In the genomic region with DNA sequence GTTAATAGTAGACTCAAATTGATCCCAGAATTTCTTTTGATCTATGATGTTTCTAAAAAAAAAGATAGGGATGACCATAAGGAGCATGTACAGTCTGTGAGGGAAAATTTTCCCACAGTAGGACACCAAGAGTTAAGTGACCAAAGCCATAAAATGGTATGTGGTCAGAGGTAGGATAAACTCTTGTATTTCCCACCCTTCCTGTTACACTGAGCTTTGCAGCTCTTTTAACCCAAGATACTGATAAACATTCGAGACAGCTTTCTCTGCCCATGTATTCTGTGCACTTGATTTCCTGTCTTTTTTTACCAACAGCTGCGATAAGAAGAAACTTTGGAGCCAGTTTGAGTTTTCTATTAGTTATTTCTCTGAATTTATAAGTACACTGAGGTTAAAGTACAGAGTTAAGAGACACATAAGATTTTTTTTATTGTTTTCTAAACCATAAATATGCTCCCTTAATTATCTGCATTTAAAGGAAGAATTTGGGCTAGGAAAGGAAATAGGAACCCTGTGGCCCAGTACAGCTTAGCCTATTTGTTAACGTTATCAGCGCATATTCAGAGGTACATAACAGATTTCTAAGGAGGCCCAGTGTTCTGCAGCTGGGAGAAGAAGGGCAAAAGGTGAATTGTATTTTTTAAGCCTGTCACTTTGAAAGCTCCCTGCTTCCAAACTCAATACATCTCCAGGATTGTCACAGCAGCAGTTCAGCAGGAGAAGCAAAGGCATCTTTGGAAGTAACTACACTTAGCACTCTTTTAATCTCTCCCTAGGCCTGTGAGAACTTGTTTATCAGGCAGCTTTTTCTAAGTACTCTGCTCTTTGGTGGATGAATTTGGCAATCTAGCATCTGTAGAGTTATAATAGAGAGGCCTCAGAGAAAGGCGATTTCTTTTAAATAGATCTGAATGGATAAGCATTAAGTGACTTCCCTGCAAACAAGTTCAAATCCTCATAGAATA, we compare ENCODE assay signal across 20 mouse cellular contexts.
DNase-seq lines count a peak whose midpoint lies in the region; ATAC-seq and TF ChIP-seq lines count a peak whose summit lies in the region.
"Had no signal": no experiment of that assay in that cellular context is flagged by ENCODE, and none has a peak within 500 bp of the region (broad histone marks: within the 10 kb centered on the region; RNA-seq: fewer than 3 reads in every experiment).

No protein-coding gene starts in this region.

- no peak for TF ChIP-seq CTCF in lung, postnatal 0 days (IDR thresholded peaks at IDR 0.05)

- WGBS in heart, embryonic 15.5 days, result 33% methylated on average over 5 of the region's 5 CpGs
- WGBS in lung, embryonic 16.5 days, result 36% methylated on average over 5 of the region's 5 CpGs
- 45% methylated on average over 5 of the region's 5 CpGs for WGBS in lung, postnatal 0 days
- WGBS in intestine, embryonic 15.5 days, result 30% methylated on average over 5 of the region's 5 CpGs

- H3K4me1 ChIP-seq in heart, embryonic 15.5 days (replicated peaks), result peaks cover 20% of the 10 kb centered on the region
- H3K4me1 ChIP-seq in lung, embryonic 16.5 days (replicated peaks; ENCODE audit: control insufficient read depth, insufficient read depth, low read length), result peaks cover 17% of the 10 kb centered on the region
- H3K4me1 ChIP-seq in lung, postnatal 0 days (ENCODE audit: insufficient read depth, low read depth, low read length), result no peaks in the 10 kb centered on the region; the same call in 1 of the 2 replicates
- H3K4me1 ChIP-seq in intestine, embryonic 15.5 days (replicated peaks), result no peaks in the 10 kb centered on the region
- H3K4me1 ChIP-seq: forebrain, embryonic 12.5 days; liver, embryonic 15.5 days; neural tube, embryonic 15.5 days had no signal

- no peaks in the 10 kb centered on the region for H3K36me3 ChIP-seq in heart, embryonic 15.5 days
- H3K36me3 ChIP-seq in lung, embryonic 16.5 days (ENCODE audit: control insufficient read depth, insufficient read depth, low read length), result no peaks in the 10 kb centered on the region
- H3K36me3 ChIP-seq in lung, postnatal 0 days (ENCODE audit: insufficient read depth, low read length), result no peaks in the 10 kb centered on the region
- no peaks in the 10 kb centered on the region for H3K36me3 ChIP-seq in intestine, embryonic 15.5 days
- H3K36me3 ChIP-seq: forebrain, embryonic 12.5 days; hindbrain, embryonic 10.5 days; limb, embryonic 15.5 days; liver, embryonic 15.5 days; neural tube, embryonic 15.5 days had no signal

- H3K27me3 ChIP-seq in heart, embryonic 15.5 days, result no peaks in the 10 kb centered on the region
- no peaks in the 10 kb centered on the region for H3K27me3 ChIP-seq in lung, embryonic 16.5 days (ENCODE audit: control insufficient read depth, insufficient read depth, low read depth, low read length)
- H3K27me3 ChIP-seq in lung, postnatal 0 days (replicated peaks; ENCODE audit: insufficient read depth, low read length), result no peaks in the 10 kb centered on the region
- no peaks in the 10 kb centered on the region for H3K27me3 ChIP-seq in intestine, embryonic 15.5 days (replicated peaks)
- H3K27me3 ChIP-seq: forebrain, embryonic 12.5 days; limb, embryonic 15.5 days; liver, embryonic 15.5 days; neural tube, embryonic 15.5 days had no signal

- ATAC-seq in heart, embryonic 15.5 days (replicated peaks; ENCODE audit: insufficient number of reproducible peaks, insufficient read depth, low FRiP score, low read depth), result no peak; the same call in 1 of the 2 replicates
- no peak for ATAC-seq in lung, embryonic 16.5 days (ENCODE audit: low read depth)
- ATAC-seq in lung, postnatal 0 days, result no peak
- peak; percentile 75 for ATAC-seq in intestine, embryonic 15.5 days
- ATAC-seq: Patski had no signal

- no peak for TF ChIP-seq EP300 in lung, postnatal 0 days (IDR thresholded peaks at IDR 0.05)

- H3K4me3 ChIP-seq in heart, embryonic 15.5 days, result no peak overlapping the region
- no peak overlapping the region for H3K4me3 ChIP-seq in lung, embryonic 16.5 days (ENCODE audit: low read length)
- H3K4me3 ChIP-seq in lung, postnatal 0 days (ENCODE audit: low read depth, low read length), result no peak overlapping the region
- H3K4me3 ChIP-seq in intestine, embryonic 15.5 days (replicated peaks), result no peak overlapping the region
- H3K4me3 ChIP-seq: forebrain, embryonic 12.5 days; hindbrain, embryonic 10.5 days; limb, embryonic 15.5 days; liver, embryonic 15.5 days; myocyte; neural tube, embryonic 15.5 days had no signal

- no peak for DNase-seq in heart, postnatal 10 days
- no peak for DNase-seq in lung, postnatal 0 days (ENCODE audit: low spot score)
- peak; percentile 3 for DNase-seq in MEL-GATA-1-ER (ENCODE audit: extremely low read depth, low read depth)
- no peak for DNase-seq in cerebellum, postnatal 36 days
- DNase-seq in natural killer cell, adult 2 months (ENCODE audit: low spot score in 2 of 2), result no peak
- DNase-seq: adrenal gland, adult 8-10 months; cerebellum, postnatal 10 days; heart, adult 18-20 months; kidney, postnatal 14 days; thymus, adult 2 months had no signal

- no peak overlapping the region for H3K4me2 ChIP-seq in heart, embryonic 15.5 days
- H3K4me2 ChIP-seq in lung, embryonic 16.5 days (ENCODE audit: low read depth, low read length), result no peak overlapping the region
- no peak overlapping the region for H3K4me2 ChIP-seq in lung, postnatal 0 days (replicated peaks; ENCODE audit: low read depth, low read length)
- no peak overlapping the region for H3K4me2 ChIP-seq in intestine, embryonic 15.5 days (replicated peaks)
- H3K4me2 ChIP-seq: forebrain, embryonic 12.5 days; limb, embryonic 15.5 days; liver, embryonic 15.5 days; neural tube, embryonic 15.5 days had no signal

- H3K9me3 ChIP-seq in heart, embryonic 15.5 days (replicated peaks), result no peaks in the 10 kb centered on the region
- no peaks in the 10 kb centered on the region for H3K9me3 ChIP-seq in lung, embryonic 16.5 days (ENCODE audit: control insufficient read depth, low read length)
- H3K9me3 ChIP-seq in lung, postnatal 0 days (ENCODE audit: low read length), result no peaks in the 10 kb centered on the region
- no peaks in the 10 kb centered on the region for H3K9me3 ChIP-seq in intestine, embryonic 15.5 days
- H3K9me3 ChIP-seq: forebrain, embryonic 12.5 days; hindbrain, embryonic 10.5 days; limb, embryonic 15.5 days; liver, embryonic 15.5 days; neural tube, embryonic 15.5 days had no signal

- 0 out of 2 replicates have a peak overlapping the region, but pooled peaks have one; percentile 10 for H3K27ac ChIP-seq in heart, embryonic 15.5 days
- H3K27ac ChIP-seq in lung, embryonic 16.5 days (ENCODE audit: low read length), result 0 out of 2 replicates have a peak overlapping the region, but pooled peaks have one; percentile 17
- H3K27ac ChIP-seq in lung, postnatal 0 days (ENCODE audit: low read length), result no peak overlapping the region
- no peak overlapping the region for H3K27ac ChIP-seq in intestine, embryonic 15.5 days
- H3K27ac ChIP-seq: forebrain, embryonic 12.5 days; hindbrain, embryonic 10.5 days; limb, embryonic 15.5 days; liver, embryonic 15.5 days; neural tube, embryonic 15.5 days had no signal

- H3K9ac ChIP-seq in heart, embryonic 15.5 days, result no peak overlapping the region
- no peak overlapping the region for H3K9ac ChIP-seq in lung, embryonic 16.5 days (ENCODE audit: low read length)
- no peak overlapping the region for H3K9ac ChIP-seq in lung, postnatal 0 days (replicated peaks; ENCODE audit: low read depth)
- no peak overlapping the region for H3K9ac ChIP-seq in intestine, embryonic 15.5 days
- H3K9ac ChIP-seq: forebrain, embryonic 12.5 days; limb, embryonic 15.5 days; liver, embryonic 15.5 days; neural tube, embryonic 15.5 days had no signal

- intact Hi-C loops in heart, postnatal 10 days (cut with DNase I), result no loop called here

Comparison
In these comparisons a context has a peak if more than half of its experiments do, and no peak if none do; other contexts are left out.
1. H3K27ac ChIP-seq: peak in heart, embryonic 15.5 days (single experiment) and lung, embryonic 16.5 days (single experiment); none in lung, postnatal 0 days (single experiment) and intestine, embryonic 15.5 days (single experiment).